In the genomic region with DNA sequence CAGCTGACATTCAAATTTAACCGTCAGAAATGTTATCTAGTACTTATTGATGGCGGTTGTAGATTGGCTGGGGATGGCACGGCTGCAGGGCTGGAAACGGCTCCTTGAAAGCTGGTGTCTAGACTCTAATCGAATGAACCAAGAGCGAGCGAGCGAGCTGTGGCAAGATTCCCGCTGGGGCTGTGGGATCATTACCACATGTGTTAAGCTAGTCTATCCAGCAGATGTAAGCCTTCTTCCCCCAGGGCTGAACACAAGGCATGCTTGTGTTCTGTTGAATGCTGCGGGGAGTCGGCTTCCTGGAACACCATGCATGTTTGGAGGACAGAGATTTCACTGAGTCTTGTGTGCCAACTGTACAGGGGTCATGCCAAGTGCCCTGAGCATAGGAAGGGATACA, we compare ENCODE assay signal across 13 mouse cellular contexts. TPM values are rescaled to one million over a fixed set of nuclear protein-coding genes. Genes with fewer than 3 reads are reported as not detected.
DNase-seq lines count a peak whose midpoint lies in the region; ATAC-seq lines count a peak whose summit lies in the region.
"Had no signal": no experiment of that assay in that cellular context is flagged by ENCODE, and none has a peak within 500 bp of the region (broad histone marks: within the 10 kb centered on the region; RNA-seq: fewer than 3 reads in every experiment).

No protein-coding gene starts in this region.

- no peak overlapping the region for H3K27ac ChIP-seq in forebrain, embryonic 11.5 days (ENCODE audit: low read depth, low read length)
- no peak overlapping the region for H3K27ac ChIP-seq in forebrain, embryonic 13.5 days
- H3K27ac ChIP-seq in midbrain, embryonic 14.5 days (replicated peaks; ENCODE audit: low read depth, low read length): no peak overlapping the region
- no peak overlapping the region for H3K27ac ChIP-seq in midbrain, embryonic 10.5 days (replicated peaks)
- H3K27ac ChIP-seq: embryonic facial prominence, embryonic 12.5 days; midbrain, embryonic 12.5 days had no signal

- H3K9ac ChIP-seq in forebrain, embryonic 11.5 days (ENCODE audit: low read length): no peak overlapping the region
- no peak overlapping the region for H3K9ac ChIP-seq in forebrain, embryonic 13.5 days
- H3K9ac ChIP-seq in midbrain, embryonic 14.5 days (replicated peaks; ENCODE audit: low read length): no peak overlapping the region
- H3K9ac ChIP-seq: embryonic facial prominence, embryonic 12.5 days; midbrain, embryonic 12.5 days had no signal

- no peaks in the 10 kb centered on the region for H3K27me3 ChIP-seq in forebrain, embryonic 11.5 days (ENCODE audit: control insufficient read depth, insufficient read depth, low read length)
- H3K27me3 ChIP-seq in forebrain, embryonic 13.5 days: no peaks in the 10 kb centered on the region
- no peaks in the 10 kb centered on the region for H3K27me3 ChIP-seq in midbrain, embryonic 14.5 days (ENCODE audit: control insufficient read depth, insufficient read depth, low read length)
- H3K27me3 ChIP-seq in midbrain, embryonic 10.5 days (ENCODE audit: low read depth, poor library complexity, severe bottlenecking): peaks cover 15% of the 10 kb centered on the region
- H3K27me3 ChIP-seq: midbrain, embryonic 12.5 days had no signal

- H3K36me3 ChIP-seq in forebrain, embryonic 11.5 days (ENCODE audit: control insufficient read depth, insufficient read depth, low read length): no peaks in the 10 kb centered on the region
- H3K36me3 ChIP-seq in forebrain, embryonic 13.5 days (ENCODE audit: poor library complexity, severe bottlenecking): no peaks in the 10 kb centered on the region
- H3K36me3 ChIP-seq in midbrain, embryonic 14.5 days (ENCODE audit: control insufficient read depth, insufficient read depth, low read length): no peaks in the 10 kb centered on the region
- no peaks in the 10 kb centered on the region for H3K36me3 ChIP-seq in midbrain, embryonic 10.5 days
- H3K36me3 ChIP-seq: embryonic facial prominence, embryonic 12.5 days; midbrain, embryonic 12.5 days had no signal

- no peak for ATAC-seq in forebrain, embryonic 11.5 days (replicated peaks; ENCODE audit: low FRiP score)
- no peak for ATAC-seq in forebrain, embryonic 13.5 days
- ATAC-seq in midbrain, embryonic 14.5 days (ENCODE audit: low FRiP score, low TSS enrichment): no peak

- 84% methylated on average over 11 of the region's 11 CpGs for WGBS in forebrain, embryonic 11.5 days
- 82% methylated on average over 11 of the region's 11 CpGs for WGBS in forebrain, embryonic 13.5 days
- 51% methylated on average over 11 of the region's 11 CpGs for whole genome bisulfite sequencing in midbrain, embryonic 14.5 days
- WGBS in midbrain, embryonic 10.5 days: 83% methylated on average over 11 of the region's 11 CpGs

- no peaks in the 10 kb centered on the region for H3K9me3 ChIP-seq in forebrain, embryonic 11.5 days (ENCODE audit: control insufficient read depth, low read length)
- H3K9me3 ChIP-seq in forebrain, embryonic 13.5 days (replicated peaks): no peaks in the 10 kb centered on the region
- H3K9me3 ChIP-seq in midbrain, embryonic 14.5 days (ENCODE audit: control insufficient read depth, low read length): no peaks in the 10 kb centered on the region
- H3K9me3 ChIP-seq in midbrain, embryonic 10.5 days (replicated peaks): no peaks in the 10 kb centered on the region
- H3K9me3 ChIP-seq: embryonic facial prominence, embryonic 12.5 days; midbrain, embryonic 12.5 days had no signal

- no peaks in the 10 kb centered on the region for H3K4me1 ChIP-seq in forebrain, embryonic 11.5 days (replicated peaks; ENCODE audit: control insufficient read depth, insufficient read depth, low read length)
- H3K4me1 ChIP-seq in forebrain, embryonic 13.5 days: no peaks in the 10 kb centered on the region
- 0 out of 2 replicates have a peak, but pooled peaks cover 3% of the 10 kb centered on the region for H3K4me1 ChIP-seq in midbrain, embryonic 14.5 days (ENCODE audit: control insufficient read depth, insufficient read depth, low read length)
- 0 out of 2 replicates have a peak, but pooled peaks cover 5% of the 10 kb centered on the region for H3K4me1 ChIP-seq in midbrain, embryonic 10.5 days
- H3K4me1 ChIP-seq: midbrain, embryonic 12.5 days had no signal

- H3K4me2 ChIP-seq in forebrain, embryonic 11.5 days (ENCODE audit: low read depth, low read length, severe bottlenecking): no peak overlapping the region
- no peak overlapping the region for H3K4me2 ChIP-seq in forebrain, embryonic 13.5 days
- no peak overlapping the region for H3K4me2 ChIP-seq in midbrain, embryonic 14.5 days (ENCODE audit: low read length)
- H3K4me2 ChIP-seq: embryonic facial prominence, embryonic 12.5 days; midbrain, embryonic 12.5 days had no signal

- DNase-seq in forebrain, embryonic 11.5 days (ENCODE audit: low spot score): peak; percentile 56
- DNase-seq in midbrain, embryonic 14.5 days: peak; percentile 70
- DNase-seq in midbrain, embryonic 10.5 days (ENCODE audit: low spot score): no peak
- DNase-seq in forelimb bud, embryonic 11.5 days (ENCODE audit: low read depth, low spot score): peak; percentile 77
- peak; percentile 15 for DNase-seq in lung, postnatal 36 days
- DNase-seq in kidney, postnatal 36 days: no peak
- DNase-seq in spleen, postnatal 4 days (ENCODE audit: low spot score in 2 of 2): no peak
- DNase-seq: heart, adult 11 months; kidney, adult 9 months; right cerebral cortex, adult 18-20 months had no signal

- no peak overlapping the region for H3K4me3 ChIP-seq in forebrain, embryonic 11.5 days (ENCODE audit: low read depth, low read length)
- no peak overlapping the region for H3K4me3 ChIP-seq in forebrain, embryonic 13.5 days
- H3K4me3 ChIP-seq in midbrain, embryonic 14.5 days (replicated peaks; ENCODE audit: low read depth, low read length): no peak overlapping the region
- H3K4me3 ChIP-seq in midbrain, embryonic 10.5 days: no peak overlapping the region
- H3K4me3 ChIP-seq: embryonic facial prominence, embryonic 12.5 days; midbrain, embryonic 12.5 days had no signal

RNA-seq across cellular contexts. Expression of a gene that starts 18.6 kb away (rescaled TPM):
- polyA plus RNA-seq in forebrain, embryonic 11.5 days (2014; fragmentation: Nextera tagmentation; extraction: Ambion mirVana): 0.21 and 0.95 TPM in 2 replicates
- 5.5 and 8.1 TPM in 2 replicates for polyA plus RNA-seq in forebrain, embryonic 13.5 days (2015; fragmentation: Nextera tagmentation; extraction: Ambion mirVana)
- polyA plus RNA-seq in midbrain, embryonic 14.5 days (2014; fragmentation: Nextera tagmentation; extraction: Ambion mirVana): 17.9 and 19.0 TPM in 2 replicates
- 0.86 and 1.1 TPM in 2 replicates for polyA plus RNA-seq in midbrain, embryonic 10.5 days (2016; fragmentation: Nextera tagmentation; extraction: Ambion mirVana)

RNA-seq across cellular contexts. Expression of a gene that starts 32.3 kb away (rescaled TPM):
- not detected in 2 replicates for polyA plus RNA-seq in forebrain, embryonic 11.5 days (2014; fragmentation: Nextera tagmentation; extraction: Ambion mirVana)
- polyA plus RNA-seq in forebrain, embryonic 13.5 days (2015; fragmentation: Nextera tagmentation; extraction: Ambion mirVana): not detected in 2 replicates
- polyA plus RNA-seq in midbrain, embryonic 14.5 days (2014; fragmentation: Nextera tagmentation; extraction: Ambion mirVana): not detected in 2 replicates
- not detected in 2 replicates for polyA plus RNA-seq in midbrain, embryonic 10.5 days (2016; fragmentation: Nextera tagmentation; extraction: Ambion mirVana)
- polyA plus RNA-seq: embryonic facial prominence, embryonic 12.5 days; midbrain, embryonic 12.5 days had no signal

RNA-seq across cellular contexts. Expression of a gene that starts 44.0 kb away (rescaled TPM):
- 0.17 TPM in 1 of 2 replicates, not detected in the other for polyA plus RNA-seq in forebrain, embryonic 11.5 days (2014; fragmentation: Nextera tagmentation; extraction: Ambion mirVana)
- polyA plus RNA-seq in forebrain, embryonic 13.5 days (2015; fragmentation: Nextera tagmentation; extraction: Ambion mirVana): 0.14 and 0.25 TPM in 2 replicates
- polyA plus RNA-seq in midbrain, embryonic 14.5 days (2014; fragmentation: Nextera tagmentation; extraction: Ambion mirVana): 0.70 and 3.0 TPM in 2 replicates
- 0.61 TPM in 1 of 2 replicates, not detected in the other for polyA plus RNA-seq in midbrain, embryonic 10.5 days (2016; fragmentation: Nextera tagmentation; extraction: Ambion mirVana)

RNA-seq across cellular contexts. Expression of a gene that starts 54.6 kb away (rescaled TPM):
- not detected in 2 replicates for polyA plus RNA-seq in forebrain, embryonic 11.5 days (2014; fragmentation: Nextera tagmentation; extraction: Ambion mirVana)
- polyA plus RNA-seq in forebrain, embryonic 13.5 days (2015; fragmentation: Nextera tagmentation; extraction: Ambion mirVana): not detected in 2 replicates
- 0.93 and 1.1 TPM in 2 replicates for polyA plus RNA-seq in midbrain, embryonic 14.5 days (2014; fragmentation: Nextera tagmentation; extraction: Ambion mirVana)
- polyA plus RNA-seq in midbrain, embryonic 10.5 days (2016; fragmentation: Nextera tagmentation; extraction: Ambion mirVana): 0.16 TPM in 1 of 2 replicates, not detected in the other

Comparison
In these comparisons a context has a peak if more than half of its experiments do, and no peak if none do; other contexts are left out.
1. DNase-seq: peak in forebrain, embryonic 11.5 days (single experiment), midbrain, embryonic 14.5 days (single experiment), forelimb bud, embryonic 11.5 days (single experiment) and lung, postnatal 36 days (single experiment); none in midbrain, embryonic 10.5 days (single experiment), kidney, postnatal 36 days (0 of 2) and spleen, postnatal 4 days (0 of 2).